Mouse (Mus musculus): Measurements from ENCODE around the gene Hspa1a.
A peak's percentile ranks its signal among the peaks of the same experiment; 100 is the strongest.
"Not testable (repeated sequence)": the region's sequence is repeated elsewhere in the genome, so short reads cannot be mapped to it uniquely, and the experiment has no call there.

The Hspa1a gene

DNA sequence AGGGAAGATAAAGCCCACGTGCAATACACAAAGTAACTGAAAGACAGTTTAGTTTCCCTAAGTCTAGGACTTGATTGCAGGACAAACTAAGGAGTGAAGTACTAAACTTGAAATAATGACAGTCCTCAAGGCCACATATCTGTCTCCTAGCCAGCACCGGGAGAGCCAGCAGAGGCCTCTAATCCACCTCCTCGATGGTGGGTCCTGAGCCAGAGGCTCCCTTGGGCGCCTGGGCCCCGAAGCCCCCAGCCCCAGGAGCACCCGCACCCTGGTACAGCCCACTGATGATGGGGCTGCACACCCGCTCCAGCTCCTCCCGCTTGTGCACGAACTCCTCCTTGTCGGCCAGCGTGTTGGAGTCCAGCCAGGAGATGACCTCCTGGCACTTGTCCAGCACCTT, 2.1 kb downstream of the Hspa1a start, which contains the start of gene Gm20481:
TSS of gene Gm20481 (plus strand) at position 91 of the 400 bp plus-strand sequence.
- not testable (repeated sequence) for DNase-seq (ENCODE audit: low read depth, low spot score)

DNA sequence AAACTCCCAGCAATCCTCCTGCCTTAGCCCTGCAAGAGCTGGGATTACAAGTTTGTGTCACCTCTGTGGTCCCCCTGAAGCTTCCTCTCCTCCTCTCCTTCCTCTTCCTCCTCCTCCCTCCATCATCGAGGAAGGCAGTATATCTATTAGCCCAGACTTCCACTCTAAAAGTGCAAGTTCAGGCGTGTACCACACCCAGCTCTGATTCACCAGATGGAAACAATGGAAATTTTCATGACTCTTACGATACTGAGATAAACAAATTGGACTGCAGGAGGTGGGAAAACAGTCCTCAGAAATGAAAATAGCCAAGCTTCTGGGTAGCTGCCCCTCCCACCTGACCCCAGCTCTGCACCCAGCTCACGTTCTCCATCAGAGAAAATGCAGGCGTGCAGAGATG, 6.3 kb downstream of the Hspa1a start:
- DNase-seq (ENCODE audit: low read depth, low spot score), result no peak

DNA sequence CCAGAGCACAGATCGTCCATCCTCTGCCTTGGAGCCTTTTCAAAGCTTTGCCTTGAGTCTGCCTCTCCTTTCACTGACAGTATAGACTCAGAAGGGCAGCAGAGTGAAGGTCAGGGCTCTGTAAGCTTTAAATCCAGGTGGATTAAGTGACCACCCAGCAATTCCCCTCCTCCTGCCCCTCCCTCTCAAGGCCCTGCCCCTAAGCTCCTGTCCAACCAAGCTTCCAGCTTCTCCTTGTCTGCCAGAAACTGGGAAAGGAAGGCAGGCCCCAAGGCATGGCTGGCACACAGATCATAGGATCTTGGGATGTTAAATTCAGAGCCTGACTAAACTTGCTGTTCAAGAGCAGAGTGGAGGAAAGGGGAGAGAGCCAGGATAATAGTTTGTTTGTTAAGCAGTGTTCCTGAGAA, 7.3 kb downstream of the Hspa1a start:
- no peak for DNase-seq (ENCODE audit: low read depth, low spot score)

DNA sequence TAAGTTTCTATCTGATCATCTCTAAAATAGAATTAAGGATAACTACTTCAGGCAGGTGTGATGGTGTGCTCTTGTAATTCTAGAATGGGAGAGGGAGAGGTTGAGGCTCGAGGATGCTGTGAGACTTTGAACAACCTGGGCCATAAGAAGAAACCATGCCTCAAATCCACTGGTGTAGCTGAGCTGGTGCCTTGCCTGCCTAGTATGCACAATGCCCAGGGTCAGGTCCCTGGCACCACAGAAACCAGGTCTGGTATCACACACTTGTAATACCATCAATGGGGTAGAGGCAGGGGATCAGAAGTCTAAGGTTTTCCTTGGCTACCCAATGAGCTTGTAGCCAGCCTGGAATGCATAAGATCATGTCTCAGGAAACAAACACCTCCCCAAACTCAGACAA, 9.1 kb downstream of the Hspa1a start:
- no peak for DNase-seq (ENCODE audit: low read depth, low spot score)

DNA sequence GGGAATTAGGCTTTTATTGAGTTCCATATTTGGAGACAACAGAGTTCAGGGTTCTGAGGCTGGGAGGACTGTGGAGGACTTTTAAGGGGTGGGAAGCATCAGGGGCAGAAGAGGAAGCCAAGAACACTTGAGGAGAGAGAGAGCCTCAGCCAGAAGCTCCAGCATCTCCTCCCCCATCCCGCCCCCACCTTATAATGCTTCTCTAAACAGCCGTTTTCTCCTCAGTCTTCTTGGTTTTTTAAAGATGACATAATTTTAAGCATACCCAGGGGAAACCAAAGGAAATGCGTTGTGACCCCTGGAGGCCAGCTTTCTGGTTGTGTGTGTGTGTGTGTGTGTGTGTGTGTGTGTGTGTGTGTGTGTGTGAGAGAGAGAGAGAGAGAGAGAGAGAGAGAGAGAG, 9.8 kb downstream of the Hspa1a start:
- DNase-seq (ENCODE audit: low read depth, low spot score), result no peak

DNA sequence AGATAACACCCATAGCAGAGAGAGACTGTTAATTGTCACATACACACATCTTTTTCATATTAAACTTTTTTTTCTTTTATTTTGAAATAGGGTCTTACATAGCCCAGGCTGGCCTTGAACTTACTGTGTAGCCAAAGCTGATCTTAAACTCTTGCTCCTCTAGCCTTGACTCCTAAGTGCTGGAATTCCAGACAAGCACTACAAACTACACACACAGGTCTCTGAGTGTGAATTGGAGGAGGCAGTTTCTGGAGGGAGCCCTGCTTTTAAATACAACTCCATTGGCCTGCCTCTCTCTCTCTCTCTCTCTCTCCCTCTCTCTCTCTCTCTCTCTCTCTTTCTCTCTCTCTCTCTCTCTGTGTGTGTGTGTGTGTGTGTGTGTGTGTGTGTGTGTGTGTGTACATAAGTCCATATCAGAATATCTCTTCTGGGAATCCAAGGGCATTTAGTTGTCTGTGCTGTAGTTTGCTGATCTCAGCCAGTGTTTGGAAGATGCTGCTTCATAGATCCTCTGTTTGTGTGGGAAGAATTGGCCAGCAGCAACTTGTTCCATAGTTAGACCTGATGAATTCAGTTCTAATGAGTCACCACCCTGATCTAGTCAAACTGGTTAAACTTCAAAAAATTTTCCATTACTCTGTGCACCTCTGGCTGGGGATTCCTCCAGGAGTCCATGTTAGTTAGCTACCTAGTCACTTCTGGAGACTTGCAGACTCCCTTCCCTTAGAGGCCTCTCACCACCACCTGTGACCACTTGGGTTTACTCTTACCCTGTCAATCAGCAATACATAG, 11.1 kb downstream of the Hspa1a start:
- no peak for DNase-seq (ENCODE audit: low read depth, low spot score)

DNA sequence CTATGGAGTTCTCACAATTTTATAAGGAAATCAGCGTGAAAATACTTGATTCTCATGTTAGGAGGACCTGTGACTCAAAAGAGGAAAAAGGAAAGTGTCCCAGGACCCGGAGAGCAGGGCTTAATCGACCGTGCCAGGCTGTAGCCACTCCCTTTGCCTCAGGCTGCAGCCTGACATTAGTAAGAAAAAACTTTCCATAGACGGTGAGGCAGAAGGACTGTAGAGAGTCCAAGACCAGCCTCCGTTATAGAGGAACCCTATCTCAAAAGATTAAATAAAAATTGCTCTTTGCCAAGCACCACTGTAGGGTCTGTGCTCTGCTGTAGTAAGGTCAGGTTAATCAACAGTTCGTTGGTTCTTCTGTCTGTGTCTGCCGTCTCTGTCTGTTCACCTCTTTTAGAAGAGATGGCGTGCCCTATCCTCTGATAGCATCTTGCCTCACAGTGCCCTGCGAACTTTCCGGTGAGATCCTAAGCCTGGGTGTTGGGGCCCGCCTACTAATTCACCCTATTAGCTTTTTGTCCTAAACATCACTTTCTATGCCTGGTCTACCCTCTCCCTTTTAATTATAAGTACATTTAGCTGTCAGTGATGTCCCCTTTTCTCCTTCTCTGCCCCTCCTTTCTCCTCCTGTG, 12.0 kb downstream of the Hspa1a start:
- no peak for DNase-seq (ENCODE audit: low read depth, low spot score)

DNA sequence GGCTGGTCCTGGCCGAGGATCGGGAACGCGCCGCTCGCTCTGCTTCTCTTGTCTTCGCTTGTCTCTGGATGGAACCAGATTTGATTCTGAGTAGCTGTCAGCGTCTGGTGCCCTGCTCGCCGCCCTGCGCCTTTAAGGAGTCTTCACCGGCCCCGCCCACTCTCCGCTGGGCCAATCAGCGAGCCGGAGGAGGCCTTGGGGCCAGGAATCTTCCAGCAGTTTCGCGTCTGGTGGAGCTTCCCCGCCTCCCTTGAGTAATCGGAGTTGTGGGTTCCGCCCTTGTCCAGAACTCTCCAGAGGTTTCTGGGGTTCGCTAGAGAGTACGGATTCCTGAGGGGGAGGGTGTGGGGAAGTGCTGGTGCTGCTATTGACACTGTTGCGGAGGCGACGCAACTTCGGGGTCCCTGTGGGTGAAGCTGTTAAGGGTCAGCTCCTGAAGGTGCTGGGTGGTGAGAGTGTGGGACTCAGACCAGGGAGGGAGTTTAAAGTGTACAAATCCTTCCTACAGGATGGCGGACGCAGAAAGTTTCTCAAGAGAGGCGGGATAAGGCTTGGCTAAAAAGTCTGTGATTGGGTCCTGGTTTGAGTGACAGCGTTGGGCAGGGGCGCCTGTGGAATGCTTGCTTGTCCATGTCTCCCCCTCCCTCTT, 12.7 kb downstream of the Hspa1a start, which contains the start of gene Hspa1b:
TSS of gene Hspa1b (minus strand) at position 109 of the 649 bp plus-strand sequence.
- not testable (repeated sequence) for DNase-seq (ENCODE audit: low read depth, low spot score)

DNA sequence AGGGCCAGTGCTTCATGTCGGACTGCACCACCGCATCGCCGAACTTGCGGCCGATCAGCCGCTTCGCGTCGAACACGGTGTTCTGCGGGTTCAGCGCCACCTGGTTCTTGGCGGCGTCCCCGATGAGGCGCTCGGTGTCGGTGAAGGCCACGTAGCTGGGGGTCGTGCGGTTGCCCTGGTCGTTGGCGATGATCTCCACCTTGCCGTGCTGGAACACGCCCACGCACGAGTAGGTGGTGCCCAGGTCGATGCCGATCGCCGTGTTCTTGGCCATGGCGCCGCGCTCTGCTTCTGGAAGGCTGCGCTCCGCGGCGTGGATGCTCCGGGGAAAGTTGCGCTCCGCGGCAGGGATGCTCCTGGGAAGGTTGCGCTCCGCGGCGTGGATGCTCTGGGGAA, 13.2 kb downstream of the Hspa1a start:
- not testable (repeated sequence) for DNase-seq (ENCODE audit: low read depth, low spot score)

DNA sequence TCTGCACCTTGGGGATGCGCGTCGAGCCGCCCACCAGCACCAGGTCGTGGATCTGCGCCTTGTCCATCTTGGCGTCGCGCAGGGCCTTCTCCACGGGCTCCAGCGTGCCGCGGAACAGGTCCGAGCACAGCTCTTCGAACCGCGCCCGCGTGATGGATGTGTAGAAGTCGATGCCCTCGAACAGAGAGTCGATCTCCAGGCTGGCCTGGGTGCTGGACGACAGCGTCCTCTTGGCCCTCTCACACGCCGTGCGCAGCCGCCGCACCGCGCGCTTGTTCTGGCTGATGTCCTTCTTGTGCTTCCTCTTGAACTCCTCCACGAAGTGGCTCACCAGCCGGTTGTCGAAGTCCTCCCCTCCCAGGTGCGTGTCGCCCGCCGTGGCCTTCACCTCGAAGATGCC, 14.0 kb downstream of the Hspa1a start:
- DNase-seq (ENCODE audit: low read depth, low spot score), result not testable (repeated sequence)

DNA sequence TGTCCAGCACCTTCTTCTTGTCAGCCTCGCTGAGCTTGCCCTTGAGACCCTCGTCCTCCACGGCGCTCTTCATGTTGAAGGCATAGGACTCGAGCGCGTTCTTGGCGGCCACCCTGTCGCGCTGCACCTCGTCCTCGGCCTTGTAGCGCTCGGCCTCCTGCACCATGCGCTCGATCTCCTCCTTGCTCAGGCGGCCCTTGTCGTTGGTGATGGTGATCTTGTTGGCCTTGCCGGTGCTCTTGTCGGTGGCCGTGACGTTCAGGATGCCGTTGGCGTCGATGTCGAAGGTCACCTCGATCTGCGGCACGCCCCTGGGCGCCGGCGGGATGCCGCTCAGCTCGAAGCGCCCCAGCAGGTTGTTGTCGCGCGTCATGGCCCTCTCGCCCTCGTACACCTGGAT, 14.7 kb downstream of the Hspa1a start:
- DNase-seq (ENCODE audit: low read depth, low spot score), result not testable (repeated sequence)

DNA sequence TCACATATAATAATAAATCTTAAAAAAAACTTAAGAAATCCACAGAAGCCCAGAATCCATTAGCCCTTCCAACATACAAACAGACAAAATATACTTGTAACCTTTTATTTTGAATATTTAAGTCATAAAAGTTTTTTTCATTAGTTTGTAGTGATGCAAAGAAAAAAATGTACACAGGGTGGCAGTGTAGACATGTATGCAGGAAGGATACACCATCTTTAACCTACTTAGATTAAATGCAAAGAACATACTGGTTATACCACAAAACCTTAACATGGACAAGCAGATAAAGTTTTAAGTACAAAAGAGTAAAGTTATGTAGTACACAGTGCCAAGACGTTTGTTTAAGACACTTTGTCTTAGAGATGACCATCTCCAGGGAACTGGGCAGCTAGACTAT, 15.6 kb downstream of the Hspa1a start:
- DNase-seq (ENCODE audit: low read depth, low spot score), result no peak

DNA sequence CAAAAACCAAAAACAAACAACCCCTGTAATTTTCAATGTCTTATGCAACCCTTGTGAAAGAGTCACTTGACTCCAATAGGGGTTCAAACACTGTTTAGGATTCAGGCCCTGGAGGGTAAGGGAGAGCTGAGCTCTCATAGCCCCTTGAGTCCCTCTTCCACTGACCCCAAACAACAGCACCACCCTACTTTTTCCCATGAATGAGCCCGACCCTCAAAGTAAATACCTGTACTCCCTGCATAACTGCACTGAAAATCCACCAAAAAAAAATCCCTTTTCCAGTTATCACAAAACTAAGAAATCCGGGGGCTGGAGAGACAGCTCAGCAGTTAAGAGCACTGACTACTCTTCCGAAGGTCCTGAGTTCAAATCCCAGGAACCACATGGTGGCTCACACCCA, 16.1 kb downstream of the Hspa1a start:
- DNase-seq (ENCODE audit: low read depth, low spot score), result no peak

DNA sequence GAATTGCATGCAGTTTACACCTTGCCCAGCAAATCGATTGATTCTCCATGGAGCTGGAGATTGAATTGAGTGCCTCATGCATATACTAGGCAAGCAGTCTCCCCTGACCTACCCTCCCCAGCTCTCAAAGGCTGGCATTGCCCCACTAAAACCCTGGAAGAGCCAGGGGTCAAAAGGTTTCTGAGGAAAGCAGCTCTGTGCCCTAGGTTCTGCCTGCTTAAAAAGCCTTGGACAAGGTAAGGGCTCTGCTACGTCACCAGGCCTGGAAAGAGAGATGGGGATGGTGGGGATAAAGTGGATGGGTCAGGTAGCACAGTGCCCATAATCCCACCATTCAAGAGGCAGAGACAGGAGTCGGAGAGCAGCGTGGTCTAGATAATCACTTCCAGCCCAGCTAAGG, 17.1 kb downstream of the Hspa1a start:
- DNase-seq (ENCODE audit: low read depth, low spot score), result no peak

DNA sequence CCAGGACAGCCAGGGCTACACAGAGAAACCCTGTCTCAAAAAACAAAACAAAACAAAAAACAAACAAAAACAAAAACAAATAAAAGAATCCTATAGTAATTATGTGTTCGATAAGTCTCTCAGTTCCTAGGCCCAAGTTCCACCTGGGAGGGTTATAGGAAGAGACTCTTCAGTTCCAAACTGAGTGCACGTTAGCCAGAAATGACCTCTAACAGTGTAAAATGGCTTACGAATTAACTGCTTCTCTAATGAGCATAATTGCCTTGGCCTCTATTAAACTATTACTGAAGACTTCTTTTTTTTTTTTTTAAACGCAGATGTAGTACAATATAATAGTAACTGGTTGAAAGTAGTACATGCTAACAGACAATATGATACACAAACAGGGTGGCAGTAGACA, 18.1 kb downstream of the Hspa1a start:
- DNase-seq (ENCODE audit: low read depth, low spot score), result no peak

DNA sequence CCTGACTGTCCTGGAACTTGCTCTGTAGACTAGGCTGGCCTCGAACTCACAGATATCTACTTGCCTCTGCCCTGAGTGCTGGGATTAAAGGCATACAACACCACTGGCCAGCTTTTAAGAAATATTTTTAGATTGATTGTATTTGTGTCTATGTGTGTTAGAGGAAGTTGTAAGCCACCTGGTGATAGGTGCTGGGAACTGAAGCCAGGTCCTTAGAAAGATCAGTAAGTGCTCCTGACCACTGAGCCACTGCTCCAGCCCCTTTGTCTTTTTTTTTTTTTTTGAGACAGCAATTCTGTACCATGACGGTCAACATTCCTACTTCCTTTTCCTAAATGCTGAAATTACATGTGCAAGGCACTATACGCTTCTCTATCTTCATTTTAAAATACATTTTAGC, 18.7 kb downstream of the Hspa1a start:
- DNase-seq (ENCODE audit: low read depth, low spot score), result no peak

DNA sequence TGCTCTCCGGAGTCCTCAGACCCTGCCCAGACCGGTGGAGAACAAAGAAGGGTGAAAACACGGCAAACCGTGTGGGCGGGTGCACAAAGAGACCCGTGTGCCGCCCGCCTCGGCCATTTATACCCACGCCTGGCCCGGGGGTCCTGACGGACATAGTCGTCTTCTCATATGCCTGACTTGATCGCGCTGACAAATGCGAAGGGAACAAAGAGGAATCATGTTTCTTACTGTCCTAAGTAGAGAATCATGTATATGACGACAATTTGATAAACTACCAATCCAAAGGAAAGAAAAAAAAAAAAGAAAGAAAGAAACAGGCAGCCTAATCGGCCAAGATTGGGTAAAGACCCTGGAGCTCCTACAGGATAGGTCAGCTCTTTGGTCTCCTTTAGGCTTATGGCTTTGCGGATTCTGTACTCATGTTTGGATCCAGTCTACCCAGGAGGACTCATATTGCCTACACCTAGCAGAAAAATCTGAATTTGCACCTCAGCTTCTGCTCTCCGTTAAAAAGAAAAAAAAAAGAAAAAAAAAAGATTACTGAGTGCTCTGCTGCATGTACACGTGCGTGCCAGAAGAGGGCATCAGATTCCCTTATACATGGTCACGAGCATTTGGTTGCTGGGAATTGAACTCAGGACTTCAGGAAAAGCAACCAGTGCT, 19.4 kb downstream of the Hspa1a start:
- peak; percentile 83 for DNase-seq (ENCODE audit: low read depth, low spot score)

DNA sequence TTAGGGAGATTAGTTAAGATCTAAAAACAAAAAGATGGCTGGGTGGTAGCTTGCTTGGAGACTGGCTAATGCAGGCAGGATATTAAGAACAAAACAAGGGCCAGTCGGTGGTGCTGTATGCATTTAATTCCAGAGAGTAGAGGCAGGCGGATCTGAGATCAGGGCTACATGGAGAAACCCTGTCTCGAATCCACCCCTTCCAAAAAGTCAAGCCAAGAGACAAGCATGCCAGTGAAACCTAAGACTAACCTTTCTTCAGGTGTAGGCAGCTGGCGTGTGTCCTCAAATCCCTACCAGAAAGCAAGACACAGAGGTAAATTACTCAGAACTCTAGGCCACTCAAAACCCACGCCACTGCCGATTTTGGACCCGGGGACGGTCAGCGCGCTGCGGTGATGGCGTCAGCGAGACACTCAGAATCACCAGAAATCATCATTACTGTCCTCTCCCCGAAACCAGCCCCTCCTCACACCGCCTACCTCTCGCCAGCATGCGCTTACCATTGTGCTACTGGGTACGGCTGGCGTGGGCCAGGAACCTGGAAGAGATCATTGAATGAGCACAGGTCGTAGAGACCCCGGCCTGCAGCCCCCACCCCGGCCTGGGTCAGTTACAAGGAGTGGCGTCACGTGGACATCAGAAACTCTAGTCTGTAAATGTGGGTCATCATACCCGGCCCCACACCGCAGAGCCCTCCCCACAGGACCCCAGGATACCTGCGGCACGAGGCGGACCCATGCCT, 20.1 kb downstream of the Hspa1a start:
- DNase-seq (ENCODE audit: low read depth, low spot score), result no peak

DNA sequence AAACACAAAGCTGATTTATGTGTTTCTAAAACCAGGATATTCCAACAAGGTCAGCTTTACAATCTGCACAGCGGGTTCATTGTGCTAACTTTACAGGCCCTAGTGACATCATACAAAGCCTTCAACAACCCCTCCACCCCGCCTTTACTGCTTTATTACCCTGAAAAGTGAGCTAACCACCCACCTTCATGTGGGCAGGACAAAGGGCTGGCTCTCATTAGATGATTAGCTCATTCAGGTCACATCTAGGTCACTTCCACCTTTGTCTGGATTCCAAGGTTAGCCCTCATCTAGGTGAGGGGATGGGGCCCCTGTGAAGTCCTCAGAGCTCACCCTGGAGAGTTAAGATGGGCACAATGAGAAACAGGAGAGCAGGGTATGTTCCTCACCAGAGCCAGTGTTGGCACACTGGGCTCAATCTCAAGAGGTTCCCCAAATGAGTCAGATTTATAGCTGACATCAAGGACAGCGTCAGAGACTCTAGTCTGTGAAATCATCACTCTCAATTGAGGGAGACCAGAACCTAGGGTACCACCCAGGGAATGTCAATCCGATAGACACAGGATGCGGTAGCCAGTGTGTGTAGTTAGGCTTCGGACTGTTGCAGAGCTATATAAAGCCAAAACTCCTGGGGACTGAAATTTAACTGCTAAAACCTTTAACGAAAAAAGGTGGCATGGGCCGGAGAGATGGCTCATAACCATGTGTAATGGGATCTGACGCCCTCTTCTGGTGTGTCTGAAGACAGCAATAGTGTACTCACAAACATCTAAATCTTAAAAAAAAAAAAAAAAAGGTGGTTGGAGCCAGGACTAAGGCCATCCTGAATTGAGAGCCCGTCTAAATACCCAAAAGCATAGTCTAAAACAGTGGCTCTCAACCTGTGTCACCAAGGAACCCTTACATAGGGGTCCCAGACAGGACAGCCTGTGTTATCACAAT, 21.2 kb downstream of the Hspa1a start:
- DNase-seq (ENCODE audit: low read depth, low spot score), result no peak

DNA sequence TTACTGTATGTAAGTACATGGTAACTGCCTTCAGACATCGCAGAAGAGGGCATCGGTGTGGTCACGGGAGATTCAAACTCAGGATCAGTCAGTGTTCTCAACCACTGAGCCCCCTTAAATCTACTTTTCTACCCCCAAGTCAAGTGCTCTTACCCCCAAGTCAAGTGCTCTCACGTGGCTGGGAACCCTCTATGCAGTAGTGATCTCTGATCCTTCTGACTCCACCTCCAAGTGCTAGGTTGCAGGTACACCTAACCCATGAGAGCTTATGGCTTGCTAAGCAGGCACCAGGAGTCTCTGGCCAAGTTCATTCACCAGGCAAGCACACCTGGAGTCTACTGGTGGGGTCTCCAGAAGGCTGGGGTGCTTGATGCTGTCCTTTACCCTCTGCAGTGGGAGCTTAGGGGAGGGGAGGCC, 22.4 kb downstream of the Hspa1a start:
- DNase-seq (ENCODE audit: low read depth, low spot score), result no peak
